Mouse (Mus musculus): ENCODE data around the gene Rnf224. TPM values are rescaled to one million over a fixed set of nuclear protein-coding genes. Genes with fewer than 3 reads are reported as not detected.
A peak's percentile ranks its signal among the peaks of the same experiment; 100 is the strongest.

Rnf224 gene
- polyA plus RNA-seq, 1 experiment = not detected

- TF ChIP-seq POLR2A (IDR thresholded peaks at IDR 0.05; ENCODE audit: low read depth, low read length) (no peak), CTCF (IDR thresholded peaks at IDR 0.05; ENCODE audit: extremely low read depth, insufficient read depth, insufficient read length, insufficient replicate concordance) (no peak)
- 79% methylated on average over 6 of the region's 6 CpGs for WGBS
- no peak for DNase-seq (ENCODE audit: low read depth in 1 of 2, low spot score in 2 of 2)
- Histone ChIP-seq H3K4me1 (ENCODE audit: control insufficient read depth, insufficient read depth, insufficient read length) (peaks cover 3% of the 10 kb centered on the region; the same call in 1 of the 2 replicates), H3K36me3 (ENCODE audit: control insufficient read depth, insufficient read depth, low read length) (no peaks in the 10 kb centered on the region), H3K4me3 (ENCODE audit: extremely low read depth, insufficient read depth, insufficient read length) (no peak overlapping the region), H3K27ac (ENCODE audit: insufficient read depth, low read length) (0 out of 2 replicates have a peak overlapping the region, but pooled peaks have one; percentile 27), H3K27me3 (ENCODE audit: control insufficient read depth, insufficient read depth, low read length) (no peaks in the 10 kb centered on the region; the same call in 1 of the 2 replicates)
Measured at GRCm38 (mm10) chr2:25228995-25229530, 7.5 kb downstream of the Rnf224 start.

GRCm38 (mm10) chr2:25228431-25228889, 8.1 kb downstream of the Rnf224 start:
- no peaks in the 10 kb centered on the region for H3K27me3 ChIP-seq (ENCODE audit: control insufficient read depth, insufficient read depth, low read length)
- peaks cover 7% of the 10 kb centered on the region; the same call in 1 of the 2 replicates for H3K4me1 ChIP-seq (ENCODE audit: control insufficient read depth, insufficient read depth, insufficient read length)
- peak; percentile 84 to 85 for DNase-seq (ENCODE audit: low read depth in 1 of 2, low spot score in 2 of 2)
- H3K36me3 ChIP-seq (ENCODE audit: control insufficient read depth, insufficient read depth, low read length) = no peaks in the 10 kb centered on the region
- TF ChIP-seq POLR2A (IDR thresholded peaks at IDR 0.05; ENCODE audit: low read depth, low read length) (no peak), CTCF (IDR thresholded peaks at IDR 0.05; ENCODE audit: extremely low read depth, insufficient read depth, insufficient read length, insufficient replicate concordance) (peak; percentile 88; the same call in 1 of the 2 replicates)
- peak overlapping the region; percentile 39; the same call in 1 of the 2 replicates for H3K4me3 ChIP-seq (ENCODE audit: extremely low read depth, insufficient read depth, insufficient read length)
- peak overlapping the region; percentile 62 for H3K27ac ChIP-seq (ENCODE audit: insufficient read depth, low read length)
- WGBS = 1% methylated on average over 7 of the region's 7 CpGs

GRCm38 (mm10) chr2:25227406-25227805, 9.2 kb downstream of the Rnf224 start:
- H3K27me3 ChIP-seq (ENCODE audit: control insufficient read depth, insufficient read depth, low read length) = no peaks in the 10 kb centered on the region
- WGBS = 97% methylated on average over 4 of the region's 4 CpGs
- H3K4me3 ChIP-seq (ENCODE audit: extremely low read depth, insufficient read depth, insufficient read length) = no peak overlapping the region
- peaks cover 8% of the 10 kb centered on the region; the same call in 1 of the 2 replicates for H3K4me1 ChIP-seq (ENCODE audit: control insufficient read depth, insufficient read depth, insufficient read length)
- no peak for DNase-seq (ENCODE audit: low read depth in 1 of 2, low spot score in 2 of 2)
- H3K27ac ChIP-seq (ENCODE audit: insufficient read depth, low read length) = no peak overlapping the region
- H3K36me3 ChIP-seq (ENCODE audit: control insufficient read depth, insufficient read depth, low read length) = no peaks in the 10 kb centered on the region
- TF ChIP-seq POLR2A (IDR thresholded peaks at IDR 0.05; ENCODE audit: low read depth, low read length) (no peak), CTCF (IDR thresholded peaks at IDR 0.05; ENCODE audit: extremely low read depth, insufficient read depth, insufficient read length, insufficient replicate concordance) (no peak)

DNA sequence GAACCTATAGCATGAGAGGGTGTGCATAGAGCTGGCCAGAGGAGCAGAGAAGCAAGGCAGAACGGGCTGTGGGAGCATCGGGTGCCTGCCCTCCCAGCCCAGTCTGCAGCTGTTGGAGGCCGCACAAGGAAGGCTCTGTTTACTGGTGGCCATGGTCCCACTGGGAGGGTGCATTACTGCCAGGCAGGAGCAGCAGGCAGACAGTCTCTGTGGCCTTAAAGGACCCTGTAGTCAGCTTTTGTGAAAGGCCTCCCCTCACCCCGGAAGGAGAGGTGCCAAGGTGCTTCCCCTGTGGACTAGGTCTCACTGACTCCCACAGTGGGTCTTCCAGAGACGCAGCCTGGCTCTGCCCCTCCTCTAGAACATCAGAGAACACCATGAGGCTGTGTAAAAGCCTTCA, 9.7 kb downstream of the Rnf224 start:
- Histone ChIP-seq H3K27ac (ENCODE audit: insufficient read depth, low read length) (no peak overlapping the region), H3K4me1 (ENCODE audit: control insufficient read depth, insufficient read depth, insufficient read length) (peaks cover 8% of the 10 kb centered on the region; the same call in 1 of the 2 replicates), H3K4me3 (ENCODE audit: extremely low read depth, insufficient read depth, insufficient read length) (no peak overlapping the region), H3K27me3 (ENCODE audit: control insufficient read depth, insufficient read depth, low read length) (no peaks in the 10 kb centered on the region), H3K36me3 (ENCODE audit: control insufficient read depth, insufficient read depth, low read length) (peaks cover 1% of the 10 kb centered on the region; the same call in 1 of the 2 replicates)
- TF ChIP-seq CTCF (IDR thresholded peaks at IDR 0.05; ENCODE audit: extremely low read depth, insufficient read depth, insufficient read length, insufficient replicate concordance) (no peak), POLR2A (IDR thresholded peaks at IDR 0.05; ENCODE audit: low read depth, low read length) (no peak)
- DNase-seq (ENCODE audit: low read depth in 1 of 2, low spot score in 2 of 2) = no peak
- WGBS = 87% methylated on average over 5 of the region's 5 CpGs

DNA sequence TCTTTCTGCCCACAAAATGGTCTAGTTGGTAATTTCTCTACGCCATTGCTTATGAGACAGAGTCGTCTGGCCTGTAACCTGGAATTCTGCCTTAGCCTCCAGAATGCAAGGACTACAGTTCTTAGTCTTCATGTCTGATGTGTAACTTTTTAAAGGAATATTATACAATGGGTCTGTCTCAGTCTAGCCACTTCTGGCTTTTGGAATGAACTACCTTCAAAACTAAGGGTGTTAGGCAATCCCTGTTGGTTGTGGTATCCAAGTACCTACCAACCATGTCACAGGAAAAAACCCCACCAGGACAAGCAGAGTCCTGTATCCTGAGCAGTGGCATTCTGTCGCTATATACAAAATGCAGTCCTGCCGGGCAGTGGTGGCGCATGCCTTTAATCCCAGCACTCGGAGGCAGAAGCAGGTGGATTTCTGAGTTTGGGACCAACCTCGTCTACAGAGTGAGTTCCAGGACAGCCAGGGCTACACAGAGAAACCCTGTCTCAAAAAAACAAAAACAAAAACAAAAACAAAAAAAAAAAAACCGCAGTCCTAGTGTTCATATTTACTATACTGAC, 10.7 kb downstream of the Rnf224 start:
- no peak overlapping the region for H3K4me3 ChIP-seq (ENCODE audit: extremely low read depth, insufficient read depth, insufficient read length)
- H3K27me3 ChIP-seq (ENCODE audit: control insufficient read depth, insufficient read depth, low read length) = no peaks in the 10 kb centered on the region
- H3K4me1 ChIP-seq (ENCODE audit: control insufficient read depth, insufficient read depth, insufficient read length) = peaks cover 8% of the 10 kb centered on the region; the same call in 1 of the 2 replicates
- no peak for TF ChIP-seq POLR2A (IDR thresholded peaks at IDR 0.05; ENCODE audit: low read depth, low read length)
- peaks cover 3% of the 10 kb centered on the region; the same call in 1 of the 2 replicates for H3K36me3 ChIP-seq (ENCODE audit: control insufficient read depth, insufficient read depth, low read length)
- WGBS = 91% methylated on average over 8 of the region's 8 CpGs
- DNase-seq (ENCODE audit: low read depth in 1 of 2, low spot score in 2 of 2) = no peak
- peak overlapping the region; percentile 57; the same call in 1 of the 2 replicates for H3K27ac ChIP-seq (ENCODE audit: insufficient read depth, low read length)

- peak overlapping the region; percentile 66 for H3K4me3 ChIP-seq (ENCODE audit: extremely low read depth, insufficient read depth, insufficient read length)
- DNase-seq (ENCODE audit: low read depth in 1 of 2, low spot score in 2 of 2) = peak; percentile 96 to 99
- peaks cover 8% of the 10 kb centered on the region; the same call in 1 of the 2 replicates for H3K4me1 ChIP-seq (ENCODE audit: control insufficient read depth, insufficient read depth, insufficient read length)
- no peaks in the 10 kb centered on the region for H3K27me3 ChIP-seq (ENCODE audit: control insufficient read depth, insufficient read depth, low read length)
- WGBS = 2% methylated on average over 41 of the region's 41 CpGs
- TF ChIP-seq CTCF (IDR thresholded peaks at IDR 0.05; ENCODE audit: extremely low read depth, insufficient read depth, insufficient read length, insufficient replicate concordance) = no peak
- TF ChIP-seq POLR2A (IDR thresholded peaks at IDR 0.05; ENCODE audit: low read depth, low read length) = peak; percentile 60; the same call in 1 of the 2 replicates
- peaks cover 3% of the 10 kb centered on the region; the same call in 1 of the 2 replicates for H3K36me3 ChIP-seq (ENCODE audit: control insufficient read depth, insufficient read depth, low read length)
- H3K27ac ChIP-seq (ENCODE audit: insufficient read depth, low read length) = peak overlapping the region; percentile 92
Measured at GRCm38 (mm10) chr2:25224766-25225752, 11.5 kb downstream of the Rnf224 start.

Measured in spleen, adult 2 months (tissue).